Mouse (Mus musculus): ENCODE measurements at regions not wholly inside any gene's neighbourhood (a gene's known extent, or its start where the extent isn't known, plus 50 kb on each side); places are given as distances from the start of the nearest gene placed in this dataset.

- DNase-seq, result no peak
Observed at GRCm38 (mm10) chr9:116277736-116278135, 102.6 kb upstream of the Tgfbr2 start.

GRCm38 (mm10) chr9:116276141-116276540 lies 101.0 kb upstream of the Tgfbr2 start:
- no peak for DNase-seq

GRCm38 (mm10) chr9:116272446-116272845 lies 97.3 kb upstream of the Tgfbr2 start:
- DNase-seq, result no peak

DNA sequence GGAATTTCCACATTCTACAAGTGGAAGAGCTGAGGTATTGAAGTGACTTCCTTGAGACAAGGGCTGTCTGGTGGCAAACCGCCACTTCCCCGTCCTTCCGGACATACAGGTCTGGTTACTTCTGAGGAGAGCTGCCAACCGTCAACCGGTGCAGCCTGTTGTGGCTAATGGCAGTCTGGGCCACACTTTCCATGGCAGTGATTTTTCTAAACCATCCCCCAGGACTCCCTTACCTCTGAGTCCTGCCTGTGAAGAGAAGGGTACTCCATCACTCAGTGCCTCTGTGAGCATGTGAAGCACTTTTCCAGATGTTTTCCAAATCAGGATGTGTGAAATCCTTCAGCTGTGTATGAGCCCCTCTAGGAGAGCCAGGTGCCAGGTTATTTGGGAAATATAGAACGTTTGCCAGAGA lies 95.3 kb upstream of the Tgfbr2 start:
- DNase-seq, result peak; percentile 39

GRCm38 (mm10) chr9:116267411-116267810 lies 92.3 kb upstream of the Tgfbr2 start:
- DNase-seq, result no peak

DNA sequence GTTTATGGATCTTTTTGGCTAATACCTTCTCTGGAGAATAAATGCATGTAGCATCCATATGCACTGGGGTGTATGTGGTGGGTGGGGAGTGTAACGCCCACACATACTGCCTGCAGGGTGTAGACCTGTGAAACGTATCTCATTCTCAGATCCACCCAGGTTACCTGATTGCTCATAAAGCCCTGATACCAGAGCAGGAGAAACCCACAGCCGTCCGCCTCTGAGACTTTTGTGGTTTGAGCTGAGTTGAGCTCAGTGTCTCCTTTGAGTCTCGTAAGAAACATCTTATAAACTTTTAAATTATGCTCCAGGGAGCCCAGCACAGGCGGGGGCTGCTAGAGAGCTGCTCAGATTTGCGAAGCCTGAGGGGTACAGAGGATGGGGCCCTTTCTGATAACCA lies 88.7 kb upstream of the Tgfbr2 start:
- DNase-seq, result no peak

DNA sequence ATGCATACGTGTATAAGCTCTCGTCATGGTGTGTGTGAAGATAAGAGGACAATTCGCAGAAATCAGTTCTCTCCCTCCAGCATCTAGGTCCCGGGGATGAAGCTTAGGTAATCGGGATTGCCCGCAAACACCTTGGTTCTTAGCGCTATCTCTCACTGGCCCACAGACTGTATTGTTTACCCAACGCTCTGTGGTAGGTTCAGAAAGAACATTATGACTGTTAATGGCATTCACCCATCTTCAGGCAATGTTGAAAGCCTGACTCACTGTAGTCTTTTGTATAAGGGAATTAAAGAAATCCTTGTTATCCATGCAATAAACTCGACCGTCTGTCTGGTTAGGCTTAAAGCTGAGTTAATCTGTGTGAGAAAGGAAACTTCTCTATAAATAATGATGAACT lies 84.4 kb upstream of the Tgfbr2 start:
- no peak for DNase-seq

DNA sequence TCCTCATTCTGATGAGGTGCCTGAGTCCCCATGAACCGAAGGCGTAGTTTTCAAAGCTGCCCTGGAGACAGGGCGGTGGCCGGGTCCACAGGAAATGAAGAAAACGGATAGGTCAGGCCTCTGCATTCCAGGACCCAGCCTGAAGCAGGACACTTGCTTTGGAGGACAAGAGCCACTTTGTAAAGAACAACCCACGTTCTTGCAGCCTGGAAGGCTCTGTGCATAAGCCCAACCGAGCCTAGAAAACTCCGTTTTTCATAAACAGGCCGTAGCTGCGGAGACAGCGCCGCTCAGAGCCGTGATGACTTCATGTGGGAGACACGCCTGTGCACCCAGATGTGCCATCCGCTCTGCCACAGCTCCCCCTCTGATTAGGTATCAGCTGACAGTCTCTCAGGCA lies 78.4 kb upstream of the Tgfbr2 start:
- no peak for DNase-seq

GRCm38 (mm10) chr9:116252788-116253187 lies 77.6 kb upstream of the Tgfbr2 start:
- DNase-seq, result no peak

- peak; percentile 19 for DNase-seq
Observed at GRCm38 (mm10) chr9:116249791-116250190, 74.6 kb upstream of the Tgfbr2 start.

DNA sequence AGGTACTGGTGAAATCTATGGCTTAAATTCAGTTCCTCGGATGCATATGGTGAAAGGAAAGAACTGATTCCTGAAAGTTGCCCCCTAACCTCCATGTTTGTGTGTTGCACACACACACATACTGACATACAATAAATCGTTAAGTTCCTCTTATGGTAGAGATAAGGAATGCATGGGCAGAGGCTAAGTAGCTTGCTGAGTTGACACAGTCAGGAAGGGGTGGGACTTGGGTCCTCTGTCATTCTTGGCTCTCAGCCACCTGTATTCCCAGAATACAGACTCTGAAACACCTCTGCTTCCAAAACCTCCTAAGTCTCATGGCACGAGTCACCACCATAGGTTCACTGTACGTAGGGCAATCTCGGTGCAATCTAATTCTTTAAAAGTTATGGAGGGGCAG lies 70.0 kb upstream of the Tgfbr2 start:
- DNase-seq, result no peak

DNA sequence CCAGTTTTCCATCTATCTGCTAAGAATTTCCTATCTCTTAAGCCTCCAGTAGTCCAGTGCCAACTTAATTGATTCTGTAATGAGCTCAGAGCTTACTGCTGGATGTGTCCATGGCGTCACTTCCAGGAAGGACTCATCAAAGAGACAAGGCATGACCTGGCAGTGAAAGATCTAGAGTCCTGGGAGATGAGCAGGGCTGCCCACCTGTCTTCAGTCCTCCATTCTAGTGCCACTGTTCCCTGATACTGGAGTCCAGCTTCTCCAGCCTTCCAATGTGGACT lies 69.4 kb upstream of the Tgfbr2 start:
- no peak for DNase-seq

DNA sequence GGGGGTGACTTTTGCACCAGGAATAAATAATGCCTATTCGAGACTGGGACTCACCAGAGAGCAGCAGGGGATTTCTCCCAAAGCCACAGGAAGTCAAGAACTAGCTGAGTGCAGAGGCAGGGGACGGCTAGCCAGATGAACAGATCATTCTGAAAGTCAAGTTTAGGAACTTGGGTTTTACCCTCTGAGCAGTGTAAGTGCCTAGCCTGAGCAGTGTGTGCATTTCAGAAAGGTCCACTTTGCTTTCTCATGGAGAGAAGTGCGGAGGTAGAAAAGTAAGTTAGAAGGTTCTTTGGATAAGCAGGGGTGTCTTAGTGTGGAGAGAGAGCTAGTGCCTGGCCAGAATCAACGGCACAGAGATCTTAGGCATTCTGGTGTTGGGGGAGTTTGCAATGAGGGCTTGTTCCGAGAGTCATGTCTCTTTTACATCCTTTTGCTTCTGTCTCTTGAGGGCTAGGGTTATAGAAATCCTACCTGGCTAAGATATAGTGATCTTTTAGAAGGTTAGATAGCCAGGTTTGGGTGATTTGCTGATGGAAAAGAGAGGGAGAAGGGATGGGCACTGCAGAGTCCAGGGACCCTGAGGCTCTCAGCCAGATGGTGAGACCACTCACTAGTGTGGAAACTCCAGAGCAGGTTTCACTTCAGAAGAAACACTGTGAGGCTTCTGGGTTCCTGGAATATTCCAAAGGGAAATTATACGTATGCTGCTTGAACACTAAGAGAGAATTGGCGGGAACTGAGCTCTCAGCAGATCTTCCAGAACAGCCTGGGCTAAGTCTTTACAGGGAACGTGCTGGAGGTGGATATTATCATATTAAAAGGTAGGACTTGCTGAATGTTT lies 68.8 kb upstream of the Tgfbr2 start:
- no peak for DNase-seq

GRCm38 (mm10) chr9:116241933-116242526 lies 66.9 kb upstream of the Tgfbr2 start:
- no peak for DNase-seq

DNA sequence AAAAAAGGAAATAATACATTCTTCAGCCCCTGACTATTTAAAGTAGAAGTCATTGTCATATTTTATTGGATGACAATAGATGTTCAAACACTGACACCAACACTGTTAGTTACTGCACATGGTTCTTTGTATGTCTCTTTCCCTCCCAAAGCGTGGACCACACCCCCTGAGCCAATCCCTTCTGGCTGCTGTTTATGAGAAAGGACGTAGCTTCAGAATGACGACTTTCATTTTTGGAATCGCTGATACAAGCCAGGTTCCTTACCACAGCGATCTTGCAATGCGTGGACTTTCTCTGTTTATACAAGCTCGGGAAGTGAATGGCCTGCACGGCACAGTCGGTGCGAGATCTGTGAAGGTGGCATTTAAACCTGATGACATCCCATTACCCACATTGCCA lies 66.1 kb upstream of the Tgfbr2 start:
- DNase-seq, result no peak

- DNase-seq, result no peak
Observed at GRCm38 (mm10) chr9:116236836-116237235, 61.7 kb upstream of the Tgfbr2 start.

GRCm38 (mm10) chr9:116234170-116234569 lies 59.0 kb upstream of the Tgfbr2 start:
- DNase-seq, result no peak

- DNase-seq, result no peak
Observed at GRCm38 (mm10) chr9:116232386-116232785, 57.2 kb upstream of the Tgfbr2 start.

- DNase-seq, result no peak
Observed at GRCm38 (mm10) chr9:116231351-116232311, 56.5 kb upstream of the Tgfbr2 start.

DNA sequence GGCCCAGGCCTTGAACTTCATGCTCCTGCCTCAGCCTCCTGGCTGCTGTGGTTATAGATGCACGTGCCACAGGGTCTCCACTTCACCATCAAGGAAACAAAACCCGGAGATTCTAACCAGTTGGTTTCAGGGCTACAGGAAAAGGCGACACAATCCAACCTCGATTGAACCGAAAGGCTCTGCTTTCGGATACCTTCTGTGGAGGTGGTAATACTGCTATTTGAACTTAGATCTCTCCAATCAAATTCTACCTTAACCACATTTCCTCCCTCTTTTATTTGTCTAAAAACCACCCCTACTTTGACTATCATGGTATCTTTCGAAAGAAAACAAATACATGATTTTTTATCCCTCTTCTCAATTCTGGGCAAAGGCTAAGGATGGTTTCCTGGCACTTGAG lies 55.2 kb upstream of the Tgfbr2 start:
- no peak for DNase-seq

DNA sequence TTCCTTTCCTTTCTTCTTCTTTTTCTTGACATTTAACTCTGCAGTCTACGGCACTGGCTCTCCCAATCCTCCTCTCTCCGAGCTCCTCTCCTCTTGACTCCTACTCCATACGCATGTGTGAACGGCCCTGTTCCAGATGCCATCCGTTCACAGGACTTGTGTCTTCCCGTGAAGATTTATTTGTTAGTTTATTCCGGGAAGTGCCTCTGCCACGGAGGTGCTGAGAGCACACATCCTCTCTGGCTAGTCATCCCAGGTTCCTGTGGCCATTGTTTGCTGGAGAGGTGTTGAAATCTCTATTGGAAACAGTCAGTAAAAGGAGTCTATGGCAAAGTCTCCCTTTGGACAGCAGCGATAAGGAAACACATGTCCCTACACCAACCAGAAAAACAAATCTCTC lies 53.3 kb upstream of the Tgfbr2 start:
- DNase-seq, result peak; percentile 43

GRCm38 (mm10) chr9:116227738-116228137 lies 52.6 kb upstream of the Tgfbr2 start:
- no peak for DNase-seq

All from kidney, adult 11 months (tissue).